Mouse (Mus musculus): Measurements from ENCODE around the gene Nsa2. TPM values are rescaled to one million over a fixed set of nuclear protein-coding genes. Genes with fewer than 3 reads are reported as not detected.
"Not testable (repeated sequence)": the region's sequence is repeated elsewhere in the genome, so short reads cannot be mapped to it uniquely, and the experiment has no call there.

Nsa2 gene
- polyA plus RNA-seq, 1 experiment = 44.9 TPM

DNA sequence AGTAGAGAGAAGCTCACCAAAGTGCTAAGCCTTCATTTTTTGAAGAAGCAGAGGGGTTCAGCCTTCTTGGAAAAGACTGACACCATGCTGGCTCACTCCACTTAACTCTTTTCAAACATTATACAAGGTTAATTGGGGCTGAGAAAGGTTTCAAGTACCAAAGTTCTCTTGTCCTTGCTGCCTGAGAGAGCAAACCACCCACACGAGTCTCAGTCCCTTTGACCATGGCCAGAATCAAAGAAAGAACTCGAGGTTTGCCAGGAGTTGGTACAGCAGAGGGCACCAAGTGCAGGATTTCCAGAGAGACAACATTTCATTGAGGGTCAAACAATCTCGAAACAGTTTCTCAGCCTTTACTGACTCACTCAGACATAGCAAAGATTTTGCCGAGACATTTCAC, 28.7 kb downstream of the Nsa2 start:
- Histone ChIP-seq H3K27me3 (ENCODE audit: control insufficient read depth, insufficient read depth, low read length) (no peaks in the 10 kb centered on the region), H3K4me1 (ENCODE audit: control insufficient read depth, insufficient read depth, low read length) (no peaks in the 10 kb centered on the region), H3K27ac (ENCODE audit: insufficient read depth, low read length) (no peak overlapping the region), H3K4me3 (replicated peaks; ENCODE audit: insufficient read depth, low read depth, low read length) (no peak overlapping the region)
- 78% methylated on average over 4 of the region's 4 CpGs for WGBS
- DNase-seq = no peak
- TF ChIP-seq POLR2A (IDR thresholded peaks at IDR 0.05; ENCODE audit: borderline replicate concordance, insufficient read depth, low read length) = no peak
- no peak for TF ChIP-seq CTCF (IDR thresholded peaks at IDR 0.05; ENCODE audit: borderline replicate concordance, insufficient read depth, low read depth, low read length)

DNA sequence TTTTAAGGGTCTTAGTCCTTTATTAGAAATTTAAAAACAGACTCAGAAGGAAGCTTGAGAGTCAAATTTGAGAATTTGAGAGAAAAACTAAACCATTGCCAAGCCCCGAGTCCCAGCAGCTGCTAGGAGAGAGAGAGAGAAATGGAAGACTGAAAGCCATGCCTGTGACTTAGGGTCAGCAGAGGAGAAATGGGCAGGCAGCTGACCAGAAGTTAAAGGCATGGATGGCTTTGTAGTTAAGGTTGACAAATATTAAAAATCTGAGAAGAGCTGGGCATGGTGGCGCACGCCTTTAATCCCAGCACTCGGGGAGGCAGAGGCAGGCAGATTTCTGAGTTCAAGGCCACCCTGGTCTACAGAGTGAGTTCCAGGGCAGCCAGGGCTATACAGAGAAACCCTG, 30.0 kb downstream of the Nsa2 start:
- 86% methylated on average over 4 of the region's 4 CpGs for WGBS
- H3K4me1 ChIP-seq (ENCODE audit: control insufficient read depth, insufficient read depth, low read length); H3K27me3 ChIP-seq (ENCODE audit: control insufficient read depth, insufficient read depth, low read length); H3K27ac ChIP-seq (ENCODE audit: insufficient read depth, low read length); DNase-seq; H3K4me3 ChIP-seq (replicated peaks; ENCODE audit: insufficient read depth, low read depth, low read length): not testable (repeated sequence)

DNA sequence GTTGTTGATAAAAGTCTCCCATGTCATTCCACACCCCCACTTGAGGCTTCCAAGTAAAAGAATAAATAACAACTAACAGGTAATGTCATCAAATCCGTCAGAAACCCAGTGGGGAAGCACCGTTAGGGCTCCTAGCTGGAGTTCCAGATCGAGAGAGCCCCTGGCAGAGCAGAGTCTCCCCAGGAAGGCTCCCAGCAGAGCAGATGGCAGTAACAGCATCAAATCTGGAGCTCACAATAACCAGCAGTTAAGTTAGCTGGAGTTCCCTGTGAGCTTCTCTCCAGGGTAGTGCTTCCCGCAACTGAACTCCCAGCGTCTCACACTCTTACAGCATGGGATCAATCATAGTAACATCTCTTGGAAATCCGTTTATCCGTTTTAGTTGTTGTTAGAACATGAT, 32.7 kb downstream of the Nsa2 start:
- WGBS = 62% methylated on average over 7 of the region's 7 CpGs
- Histone ChIP-seq H3K4me3 (replicated peaks; ENCODE audit: insufficient read depth, low read depth, low read length) (no peak overlapping the region), H3K27ac (ENCODE audit: insufficient read depth, low read length) (no peak overlapping the region), H3K27me3 (ENCODE audit: control insufficient read depth, insufficient read depth, low read length) (no peaks in the 10 kb centered on the region), H3K4me1 (ENCODE audit: control insufficient read depth, insufficient read depth, low read length) (no peaks in the 10 kb centered on the region)
- TF ChIP-seq CTCF (IDR thresholded peaks at IDR 0.05; ENCODE audit: borderline replicate concordance, insufficient read depth, low read depth, low read length) = no peak
- no peak for TF ChIP-seq POLR2A (IDR thresholded peaks at IDR 0.05; ENCODE audit: borderline replicate concordance, insufficient read depth, low read length)
- DNase-seq = no peak

DNA sequence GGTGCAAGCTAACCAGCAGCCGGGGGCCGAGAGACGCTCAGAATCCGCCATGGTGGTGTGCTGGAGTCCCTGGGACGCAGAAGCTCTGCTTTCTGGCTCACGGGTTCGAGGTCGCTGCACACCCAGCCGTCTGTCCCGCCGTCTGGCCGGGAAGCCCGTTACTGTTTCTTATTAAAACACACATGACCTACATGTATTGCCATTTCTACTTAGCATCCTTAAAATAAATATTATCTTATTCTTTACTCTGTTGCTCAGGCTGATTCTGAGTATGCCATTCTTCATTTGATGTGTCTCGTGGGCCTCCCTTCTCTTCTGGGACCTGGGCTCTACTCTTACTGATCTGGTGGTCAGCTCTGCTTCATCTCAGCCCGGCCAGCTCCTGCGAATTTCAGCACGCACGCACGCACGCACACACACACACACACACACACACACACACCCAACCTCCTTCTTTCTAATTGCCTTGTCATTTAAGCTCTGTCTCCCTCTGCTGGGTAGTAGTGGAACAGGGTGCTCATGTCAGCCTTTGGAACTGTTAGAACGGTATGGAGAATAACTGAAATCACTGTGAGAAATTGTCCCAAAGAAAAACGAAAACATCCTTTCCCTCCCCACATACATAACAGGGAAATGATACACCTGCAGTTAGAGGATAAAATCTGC, 38.4 kb downstream of the Nsa2 start, which contains the start of gene Gm6169:
Gm6169 (minus strand) TSS at position 51 of the 666 bp plus-strand sequence.
- WGBS = 64% methylated on average over 22 of the region's 22 CpGs
- no peak within 1 kb of the TSS for H3K27ac ChIP-seq (ENCODE audit: insufficient read depth, low read length)
- H3K27me3 ChIP-seq (ENCODE audit: control insufficient read depth, insufficient read depth, low read length) = no peaks in the 10 kb centered on the region
- H3K4me1 ChIP-seq (ENCODE audit: control insufficient read depth, insufficient read depth, low read length) = no peaks in the 10 kb centered on the region
- peak; percentile 27 to 36 for DNase-seq
- TF ChIP-seq POLR2A (IDR thresholded peaks at IDR 0.05; ENCODE audit: borderline replicate concordance, insufficient read depth, low read length) (no peak), CTCF (IDR thresholded peaks at IDR 0.05; ENCODE audit: borderline replicate concordance, insufficient read depth, low read depth, low read length) (peak; percentile 52; the same call in 1 of the 2 replicates)
- no peak within 1 kb of the TSS for H3K4me3 ChIP-seq (replicated peaks; ENCODE audit: insufficient read depth, low read depth, low read length)

DNA sequence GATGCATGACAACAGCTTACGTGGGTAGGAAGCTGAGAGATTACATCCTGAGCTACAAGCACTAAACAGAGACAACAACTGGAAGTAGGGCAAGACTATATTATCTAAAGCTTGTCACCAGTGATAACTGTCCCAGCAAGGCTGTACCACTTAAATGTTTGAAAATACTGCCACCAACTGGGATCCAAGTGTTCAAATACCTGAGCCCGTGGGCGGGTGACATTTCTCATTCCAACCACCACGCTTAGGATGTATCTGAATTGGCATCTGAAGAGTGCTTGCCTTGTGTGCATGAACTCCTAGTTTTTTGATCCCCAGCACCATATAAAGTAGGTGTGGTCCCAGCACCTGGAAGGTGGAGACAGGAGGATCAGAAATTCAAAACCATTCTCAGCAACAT, 42.0 kb downstream of the Nsa2 start:
- no peak for DNase-seq
- Histone ChIP-seq H3K4me1 (ENCODE audit: control insufficient read depth, insufficient read depth, low read length) (no peaks in the 10 kb centered on the region), H3K27ac (ENCODE audit: insufficient read depth, low read length) (no peak overlapping the region), H3K4me3 (replicated peaks; ENCODE audit: insufficient read depth, low read depth, low read length) (no peak overlapping the region), H3K27me3 (ENCODE audit: control insufficient read depth, insufficient read depth, low read length) (no peaks in the 10 kb centered on the region; the same call in 1 of the 2 replicates)
- no peak for TF ChIP-seq POLR2A (IDR thresholded peaks at IDR 0.05; ENCODE audit: borderline replicate concordance, insufficient read depth, low read length)
- no peak for TF ChIP-seq CTCF (IDR thresholded peaks at IDR 0.05; ENCODE audit: borderline replicate concordance, insufficient read depth, low read depth, low read length)
- 90% methylated on average over 4 of the region's 4 CpGs for WGBS

DNA sequence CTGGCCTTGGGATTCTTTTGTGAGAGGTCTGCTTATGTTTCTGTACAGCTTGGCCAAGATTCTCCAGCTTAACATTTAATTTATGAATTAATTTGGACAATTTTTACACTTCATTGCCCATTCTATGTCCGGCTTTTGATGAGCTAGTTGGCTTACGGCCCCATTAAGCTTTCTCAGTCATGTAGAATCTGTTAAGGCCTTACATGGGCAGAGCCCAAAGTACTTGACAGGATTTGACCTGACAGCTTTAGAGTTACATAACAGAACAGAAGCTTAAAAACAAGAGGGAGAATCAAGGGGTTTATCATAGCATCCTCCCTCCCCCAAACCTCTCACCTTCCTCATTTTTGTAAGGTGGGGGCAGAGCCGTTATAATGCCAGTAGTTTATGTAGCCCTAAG, 49.6 kb downstream of the Nsa2 start:
- H3K27me3 ChIP-seq (ENCODE audit: control insufficient read depth, insufficient read depth, low read length) = no peaks in the 10 kb centered on the region; the same call in 1 of the 2 replicates
- no peak overlapping the region for H3K27ac ChIP-seq (ENCODE audit: insufficient read depth, low read length)
- TF ChIP-seq POLR2A (IDR thresholded peaks at IDR 0.05; ENCODE audit: borderline replicate concordance, insufficient read depth, low read length) (no peak), CTCF (IDR thresholded peaks at IDR 0.05; ENCODE audit: borderline replicate concordance, insufficient read depth, low read depth, low read length) (no peak)
- 68% methylated on average over 3 of the region's 3 CpGs for WGBS
- no peak for DNase-seq
- no peak overlapping the region for H3K4me3 ChIP-seq (replicated peaks; ENCODE audit: insufficient read depth, low read depth, low read length)
- no peaks in the 10 kb centered on the region for H3K4me1 ChIP-seq (ENCODE audit: control insufficient read depth, insufficient read depth, low read length)

DNA sequence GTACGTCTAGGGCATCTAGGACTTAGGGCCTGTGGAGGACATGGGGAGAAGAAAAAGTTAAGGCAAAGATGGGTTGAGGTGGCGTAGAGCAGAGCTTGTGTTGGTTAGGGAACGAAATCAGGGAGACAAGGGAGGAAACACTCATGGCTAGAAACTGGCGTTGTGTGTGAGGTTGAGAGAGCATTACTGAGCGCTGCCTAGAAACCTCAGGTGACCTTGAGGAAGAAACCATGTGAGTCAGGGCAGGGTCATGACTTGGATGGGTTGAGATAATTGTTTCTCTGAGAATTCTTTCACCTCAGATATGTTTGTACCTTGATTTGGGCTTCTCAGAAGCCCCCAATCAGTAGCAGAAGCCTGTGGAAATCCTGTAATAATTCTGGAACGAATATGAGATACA, 50.3 kb downstream of the Nsa2 start:
- no peak for DNase-seq
- 93% methylated on average over 6 of the region's 6 CpGs for WGBS
- Histone ChIP-seq H3K27ac (ENCODE audit: insufficient read depth, low read length) (no peak overlapping the region), H3K27me3 (ENCODE audit: control insufficient read depth, insufficient read depth, low read length) (no peaks in the 10 kb centered on the region; the same call in 1 of the 2 replicates), H3K4me1 (ENCODE audit: control insufficient read depth, insufficient read depth, low read length) (no peaks in the 10 kb centered on the region), H3K4me3 (replicated peaks; ENCODE audit: insufficient read depth, low read depth, low read length) (no peak overlapping the region)
- TF ChIP-seq POLR2A (IDR thresholded peaks at IDR 0.05; ENCODE audit: borderline replicate concordance, insufficient read depth, low read length) (no peak), CTCF (IDR thresholded peaks at IDR 0.05; ENCODE audit: borderline replicate concordance, insufficient read depth, low read depth, low read length) (no peak)

DNA sequence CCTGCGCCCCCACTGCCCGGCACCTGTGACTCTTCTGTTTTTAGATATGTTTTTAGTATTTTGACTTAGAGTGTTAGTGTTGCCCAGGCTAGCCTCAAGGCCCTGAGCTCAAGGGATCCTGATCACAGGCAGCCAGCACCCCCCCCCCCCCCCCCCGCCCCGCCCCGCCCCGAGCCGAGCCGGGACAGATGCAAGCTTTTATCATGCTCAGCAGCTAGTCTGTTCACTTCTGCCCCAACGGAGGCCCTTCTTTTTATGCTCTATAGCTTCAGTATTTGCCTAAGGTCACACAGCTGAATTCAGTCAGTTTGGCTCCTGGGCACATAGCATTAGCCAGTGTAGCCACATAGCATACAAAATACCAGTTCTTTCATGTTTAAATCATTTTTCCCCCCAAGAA, 51.4 kb downstream of the Nsa2 start:
- Histone ChIP-seq H3K27me3 (ENCODE audit: control insufficient read depth, insufficient read depth, low read length) (no peaks in the 10 kb centered on the region; the same call in 1 of the 2 replicates), H3K27ac (ENCODE audit: insufficient read depth, low read length) (no peak overlapping the region), H3K4me3 (replicated peaks; ENCODE audit: insufficient read depth, low read depth, low read length) (no peak overlapping the region), H3K4me1 (ENCODE audit: control insufficient read depth, insufficient read depth, low read length) (no peaks in the 10 kb centered on the region)
- no peak for DNase-seq
- 40% methylated on average over 9 of the region's 9 CpGs for WGBS
- TF ChIP-seq POLR2A (IDR thresholded peaks at IDR 0.05; ENCODE audit: borderline replicate concordance, insufficient read depth, low read length) = no peak

Data from cerebellum, adult 2 months (tissue).